Mouse (Mus musculus) stomach, embryonic 14.5 days (tissue): ENCODE data around the gene Cfhr2. TPM values are rescaled to one million over a fixed set of nuclear protein-coding genes. Genes with fewer than 3 reads are reported as not detected.

Experiments
- polyA plus RNA-seq: library from polyadenylated mRNA; unstranded; fragments of >200 nt; fragmentation: Nextera tagmentation; extraction: Ambion mirVana; gene quantifications from 2 replicates; pipeline ENCODE4 v1.2.1, GENCODE M21; 2014

The Cfhr2 gene
- polyA plus RNA-seq, 1 experiment from 2014 or later: not detected

Other genes starting within 250 kb of the Cfhr2 start
- gene Gm4788, start 77.5 kb downstream of the Cfhr2 start, polyA plus RNA-seq: not detected in 2 replicates